Mouse (Mus musculus) limb, embryonic 11.5 days (tissue): Measurements from ENCODE around the gene Pacrg. TPM values are rescaled to one million over a fixed set of nuclear protein-coding genes. Genes with fewer than 3 reads are reported as not detected.

Experiments used
- ATAC-seq: fragments of 200-750 bp; cut with Nextera tagmentation; 2 replicates; pipeline ENCODE4 v1.8.0; 2017; ENCODE audit warnings: low read depth; ENCODE audit not compliant: insufficient number of reproducible peaks, low FRiP score, low TSS enrichment
- DNase-seq: peaks from one replicate; pipeline ENCODE4 v3.0.0-alpha.2; 2015; ENCODE audit warnings: low spot score
- H3K27ac ChIP-seq: fragments of 300-500 bp; sonication (generic); replicated peaks from 2 replicates; pipeline ENCODE4 v1.5.1; 2014; ENCODE audit warnings: low read depth, mild to moderate bottlenecking, low read length
- H3K27me3 ChIP-seq: fragments of 300-500 bp; sonication (generic); 2 replicates; pipeline ENCODE4 v1.6.1; 2014; ENCODE audit warnings: mild to moderate bottlenecking, low read length, mixed read lengths; ENCODE audit not compliant: control insufficient read depth, insufficient read depth
- H3K36me3 ChIP-seq: fragments of 300-500 bp; sonication (generic); 2 replicates; pipeline ENCODE4 v1.6.1; 2014; ENCODE audit warnings: mild to moderate bottlenecking, low read length, moderate library complexity, mixed read lengths; ENCODE audit not compliant: control insufficient read depth, insufficient read depth
- H3K4me1 ChIP-seq: fragments of 300-500 bp; sonication (generic); 2 replicates; pipeline ENCODE4 v1.6.1; 2014; ENCODE audit warnings: low read length, mixed read lengths; ENCODE audit not compliant: control insufficient read depth, insufficient read depth
- H3K4me2 ChIP-seq: fragments of 300-500 bp; sonication (generic); 2 replicates; pipeline ENCODE4 v1.6.1; 2014; ENCODE audit warnings: low read depth, mild to moderate bottlenecking, moderate library complexity; ENCODE audit not compliant: severe bottlenecking
- H3K4me3 ChIP-seq: fragments of 300-500 bp; sonication (generic); 2 replicates; pipeline ENCODE4 v1.5.1; 2014; ENCODE audit warnings: low read depth, low read length
- H3K9ac ChIP-seq: fragments of 300-500 bp; sonication (generic); 2 replicates; pipeline ENCODE4 v1.6.1; 2014; ENCODE audit warnings: mild to moderate bottlenecking, low read length
- H3K9me3 ChIP-seq: fragments of 300-500 bp; sonication (generic); 2 replicates; pipeline ENCODE4 v1.6.1; 2016; ENCODE audit warnings: low read length; ENCODE audit not compliant: control insufficient read depth
- WGBS: fragments of 180-500 bp; shearing (Covaris S2); extraction: QIAGEN DNeasy Blood & Tissue Kit; methylation state at CpG from one replicate; pipeline ENCODE4 v1.1.7; 2014; 5-methylcytosine and 5-hydroxymethylcytosine counted together
- polyA plus RNA-seq: library from polyadenylated mRNA; unstranded; fragments of >200 nt; fragmentation: Nextera tagmentation; extraction: Ambion mirVana; gene quantifications from 2 replicates; pipeline ENCODE4 v1.2.1, GENCODE M21; 2014

The Pacrg gene
- polyA plus RNA-seq, 1 experiment from 2014 or later: 1.3 TPM

GRCm38 (mm10) chr17:10510913-10511759 is 329.0 kb downstream of the Pacrg start:
- DNase-seq: no peak
- 83% methylated on average over 10 of the region's 10 CpGs for WGBS
- H3K9me3 ChIP-seq: no peaks in the 10 kb centered on the region
- no peak overlapping the region for H3K27ac ChIP-seq
- H3K9ac ChIP-seq: no peak overlapping the region
- H3K4me1 ChIP-seq: no peaks in the 10 kb centered on the region
- H3K36me3 ChIP-seq: no peaks in the 10 kb centered on the region
- no peaks in the 10 kb centered on the region for H3K27me3 ChIP-seq
- no peak overlapping the region for H3K4me3 ChIP-seq
- ATAC-seq: no peak
- no peak overlapping the region for H3K4me2 ChIP-seq

DNA sequence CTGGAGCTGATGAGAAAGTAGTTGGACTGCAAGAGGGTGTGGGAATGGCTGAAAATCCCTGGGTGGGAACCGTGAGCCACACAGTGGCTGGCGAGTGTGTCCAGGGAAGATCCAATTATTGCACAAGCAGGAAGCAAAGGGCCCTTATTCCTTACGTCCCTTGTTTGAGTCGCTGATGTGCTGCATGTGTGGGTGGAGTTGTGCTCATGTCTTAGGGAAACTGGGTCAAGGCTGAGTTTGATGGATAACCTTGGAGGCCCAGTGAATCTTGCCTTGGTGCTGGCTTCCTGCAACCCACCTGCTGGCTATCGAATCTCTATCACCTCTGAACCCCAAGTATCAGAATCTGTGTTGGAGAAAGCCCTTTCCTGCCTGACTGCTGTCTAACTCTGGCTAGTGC is 329.6 kb downstream of the Pacrg start:
- no peak overlapping the region for H3K9ac ChIP-seq
- no peaks in the 10 kb centered on the region for H3K27me3 ChIP-seq
- no peaks in the 10 kb centered on the region for H3K4me1 ChIP-seq
- no peak for ATAC-seq
- DNase-seq: no peak
- H3K9me3 ChIP-seq: no peaks in the 10 kb centered on the region
- no peaks in the 10 kb centered on the region for H3K36me3 ChIP-seq
- H3K27ac ChIP-seq: no peak overlapping the region
- no peak overlapping the region for H3K4me3 ChIP-seq
- 77% methylated on average over 5 of the region's 5 CpGs for WGBS
- no peak overlapping the region for H3K4me2 ChIP-seq

DNA sequence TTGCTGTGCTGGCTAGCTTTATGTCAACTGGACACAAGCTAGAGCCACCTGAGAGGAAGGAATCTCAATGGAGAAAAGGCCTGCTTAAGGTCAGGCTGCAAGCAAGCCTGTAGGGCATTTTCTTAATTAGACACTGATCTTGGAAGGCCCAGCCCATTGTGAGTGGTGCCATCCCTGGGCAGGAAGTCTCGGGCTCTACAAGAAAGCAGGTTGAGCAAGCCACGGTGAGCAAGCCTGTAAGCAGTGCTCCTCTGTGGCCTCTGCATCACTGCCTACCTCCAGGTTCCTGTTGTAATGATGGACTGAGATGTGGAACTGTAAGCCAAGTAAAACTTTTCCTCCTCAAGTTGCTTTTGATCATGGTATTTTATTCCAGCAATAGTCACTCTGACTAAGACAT is 332.0 kb downstream of the Pacrg start:
- no peak for DNase-seq
- WGBS: 74% methylated on average over 2 of the region's 2 CpGs
- H3K4me3 ChIP-seq: no peak overlapping the region
- H3K36me3 ChIP-seq: no peaks in the 10 kb centered on the region
- ATAC-seq: no peak
- no peak overlapping the region for H3K27ac ChIP-seq
- H3K4me2 ChIP-seq: no peak overlapping the region
- no peaks in the 10 kb centered on the region for H3K9me3 ChIP-seq
- H3K9ac ChIP-seq: no peak overlapping the region
- H3K4me1 ChIP-seq: no peaks in the 10 kb centered on the region
- no peaks in the 10 kb centered on the region for H3K27me3 ChIP-seq

GRCm38 (mm10) chr17:10507466-10507865 is 332.6 kb downstream of the Pacrg start:
- H3K36me3 ChIP-seq: no peaks in the 10 kb centered on the region
- no peak overlapping the region for H3K9ac ChIP-seq
- H3K27me3 ChIP-seq: no peaks in the 10 kb centered on the region
- H3K9me3 ChIP-seq: no peaks in the 10 kb centered on the region
- no peak overlapping the region for H3K4me2 ChIP-seq
- H3K4me3 ChIP-seq: no peak overlapping the region
- 68% methylated on average over 9 of the region's 10 CpGs for WGBS
- no peak for DNase-seq
- ATAC-seq: no peak
- H3K4me1 ChIP-seq: no peaks in the 10 kb centered on the region
- no peak overlapping the region for H3K27ac ChIP-seq

DNA sequence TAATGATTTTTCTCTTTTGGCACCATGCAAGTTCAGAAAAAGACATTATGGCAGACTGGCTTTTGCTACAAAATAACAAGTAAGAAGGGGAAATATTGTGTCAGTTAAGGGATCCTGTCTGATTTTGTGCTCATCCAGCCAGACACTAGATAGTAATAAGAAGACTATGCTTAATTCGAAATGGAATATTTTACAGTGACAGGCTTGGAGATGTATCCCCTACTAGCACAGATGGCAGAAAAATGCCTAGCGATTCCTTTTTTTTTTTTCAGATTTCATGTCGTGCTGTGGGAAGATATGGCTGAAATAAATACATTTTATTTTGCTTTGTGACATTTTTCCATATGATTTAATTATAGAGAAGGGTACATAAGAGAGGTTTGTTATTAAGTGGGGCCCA is 333.2 kb downstream of the Pacrg start:
- Histone ChIP-seq H3K9me3 (no peaks in the 10 kb centered on the region), H3K4me3 (no peak overlapping the region), H3K36me3 (no peaks in the 10 kb centered on the region), H3K4me2 (no peak overlapping the region), H3K4me1 (no peaks in the 10 kb centered on the region), H3K27me3 (no peaks in the 10 kb centered on the region), H3K27ac (no peak overlapping the region), H3K9ac (no peak overlapping the region)
- no peak for DNase-seq
- no peak for ATAC-seq
- 86% methylated on average over 3 of the region's 3 CpGs for WGBS

DNA sequence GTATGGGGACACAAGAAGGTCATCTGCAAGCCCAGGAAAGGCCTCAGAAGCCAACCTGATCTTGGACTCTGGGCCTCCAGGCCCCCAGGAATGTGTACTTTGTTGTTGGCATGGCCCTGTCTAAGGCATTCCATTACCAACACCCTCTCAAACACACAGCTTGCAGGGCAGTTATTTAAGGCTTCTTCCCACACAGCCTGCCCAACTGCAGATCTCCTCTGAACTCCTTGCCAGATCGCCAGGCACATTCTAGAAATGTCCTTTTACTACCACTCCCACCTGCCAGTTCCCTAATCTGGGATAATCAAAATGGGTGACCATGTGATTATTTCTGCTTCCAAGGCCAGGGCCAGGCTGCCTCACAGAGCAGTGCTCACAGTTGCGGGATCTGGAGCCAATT is 338.7 kb downstream of the Pacrg start:
- Histone ChIP-seq H3K4me3 (no peak overlapping the region), H3K4me1 (0 out of 2 replicates have a peak, but pooled peaks cover 3% of the 10 kb centered on the region), H3K36me3 (no peaks in the 10 kb centered on the region), H3K27ac (no peak overlapping the region), H3K9ac (no peak overlapping the region), H3K4me2 (no peak overlapping the region), H3K27me3 (no peaks in the 10 kb centered on the region), H3K9me3 (no peaks in the 10 kb centered on the region)
- WGBS: 65% methylated on average over 2 of the region's 2 CpGs
- ATAC-seq (no peak), DNase-seq (no peak)

- Histone ChIP-seq H3K36me3 (no peaks in the 10 kb centered on the region), H3K9me3 (no peaks in the 10 kb centered on the region), H3K27ac (no peak overlapping the region), H3K4me2 (no peak overlapping the region), H3K9ac (no peak overlapping the region), H3K4me1 (0 out of 2 replicates have a peak, but pooled peaks cover 3% of the 10 kb centered on the region), H3K4me3 (no peak overlapping the region), H3K27me3 (no peaks in the 10 kb centered on the region)
- 39% methylated on average over 12 of the region's 12 CpGs for WGBS
- ATAC-seq (no peak), DNase-seq (no peak)
Observed at GRCm38 (mm10) chr17:10500795-10501432, 339.2 kb downstream of the Pacrg start.

DNA sequence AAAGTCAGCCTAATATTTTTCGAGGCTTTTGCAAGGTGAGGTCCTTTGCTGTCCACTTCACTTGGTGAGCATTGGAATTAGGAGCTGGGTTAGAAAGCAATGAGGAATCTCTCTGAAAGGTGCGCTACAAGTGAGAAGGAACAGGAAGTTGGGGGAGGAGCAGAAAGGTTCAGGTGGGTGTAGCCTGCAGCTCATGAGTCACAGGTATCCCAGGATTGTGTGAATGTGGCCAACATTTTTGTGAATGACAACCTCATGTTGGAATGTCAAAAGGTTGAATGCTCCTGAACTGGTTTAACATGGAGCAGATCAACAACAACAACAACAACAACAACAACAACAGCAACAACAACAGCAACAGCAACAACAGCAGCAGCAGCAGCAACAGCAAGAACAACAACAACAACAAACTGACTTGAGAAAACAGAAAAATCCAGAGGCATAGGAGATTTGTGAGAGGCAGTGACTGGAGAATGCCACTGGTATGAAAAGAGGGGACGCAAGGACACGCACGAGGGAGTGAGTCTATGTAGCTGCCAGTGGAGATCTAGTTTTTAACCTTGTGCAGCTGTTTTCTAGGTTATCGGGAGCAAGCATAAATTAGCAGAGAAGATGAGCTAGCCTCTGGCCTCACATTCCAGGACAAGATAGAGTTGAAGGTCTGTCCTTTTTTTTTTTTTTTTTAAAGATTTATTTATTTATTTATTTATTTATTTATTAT is 341.0 kb downstream of the Pacrg start:
- H3K9me3 ChIP-seq: no peaks in the 10 kb centered on the region
- no peaks in the 10 kb centered on the region for H3K36me3 ChIP-seq
- no peak overlapping the region for H3K9ac ChIP-seq
- no peak for ATAC-seq
- H3K27ac ChIP-seq: no peak overlapping the region
- 80% methylated on average over 6 of the region's 6 CpGs for WGBS
- H3K27me3 ChIP-seq: no peaks in the 10 kb centered on the region
- peaks cover 7% of the 10 kb centered on the region; the same call in 1 of the 2 replicates for H3K4me1 ChIP-seq
- H3K4me2 ChIP-seq: no peak overlapping the region
- no peak overlapping the region for H3K4me3 ChIP-seq
- no peak for DNase-seq
